Mouse (Mus musculus) bone marrow, adult 2 months (tissue): ENCODE results near the gene Capn12.

Experiments used
- CTCF ChIP-seq: fragments of 200-500 bp; IDR thresholded peaks from 2 replicates; pipeline ENCODE4 v1.5.1; 2011; ENCODE audit warnings: low read length, control low read depth; ENCODE audit not compliant: control insufficient read depth, insufficient read depth
- POLR2A ChIP-seq: fragments of 200-500 bp; IDR thresholded peaks from 2 replicates; pipeline ENCODE4 v1.6.1; 2011; ENCODE audit warnings: low read depth, mild to moderate bottlenecking, control low read depth, low read length, borderline replicate concordance; ENCODE audit not compliant: control insufficient read depth

GRCm38 (mm10) chr7:28938654-28939053, 57.4 kb downstream of the Capn12 start:
- TF ChIP-seq POLR2A, result no peak
- TF ChIP-seq CTCF, result no peak
